Mouse (Mus musculus) Patski (cell line): ENCODE results near the gene Hmgn3. TPM values are rescaled to one million over a fixed set of nuclear protein-coding genes. Genes with fewer than 3 reads are reported as not detected.

Experiments used
- ATAC-seq: fragments of 100-300 bp; one replicate; pipeline ENCODE4 v1.8.0; 2021
- CTCF ChIA-PET: fragments of 350-600 bp; sonication (Branson Sonifier 250); formaldehyde crosslinking; loops from one replicate; lab custom pipeline; 2022; ENCODE audit warnings: inconsistent platforms; lab: Charles Lee
- POLR2A ChIA-PET: fragments of 350-600 bp; sonication (Branson Sonifier 250); formaldehyde crosslinking; loops from one replicate; lab custom pipeline; 2022; ENCODE audit warnings: antibody characterized with exemption, inconsistent platforms; lab: Charles Lee
- DNase-seq: peaks from one replicate; pipeline ENCODE4 v3.0.0-alpha.2; 2011; ENCODE audit warnings: low read depth, low spot score
- H3K27me3 ChIP-seq: fragments of 371-371 bp; one replicate; pipeline ENCODE4 v1.5.1; 2021
- CTCF ChIP-seq: fragments of 100-300 bp; IDR thresholded peaks from one replicate; pipeline ENCODE4 v1.5.1; 2021
- in situ Hi-C: fragments of 300-500 bp; cut with MboI; formaldehyde crosslinking; loops from 3 replicates; pipeline ENCODE4 v1.11.1; 2018; ENCODE audit warnings: low pct_unique_long_range_greater_than_20kb, mixed read lengths
- polyA plus RNA-seq: library from polyadenylated mRNA; unstranded; gene quantifications from one replicate; pipeline ENCODE4 v1.2.3, GENCODE M21; 2021

Hmgn3 gene
- polyA plus RNA-seq, 1 experiment from 2014 or later, result 90.4 TPM

DNA sequence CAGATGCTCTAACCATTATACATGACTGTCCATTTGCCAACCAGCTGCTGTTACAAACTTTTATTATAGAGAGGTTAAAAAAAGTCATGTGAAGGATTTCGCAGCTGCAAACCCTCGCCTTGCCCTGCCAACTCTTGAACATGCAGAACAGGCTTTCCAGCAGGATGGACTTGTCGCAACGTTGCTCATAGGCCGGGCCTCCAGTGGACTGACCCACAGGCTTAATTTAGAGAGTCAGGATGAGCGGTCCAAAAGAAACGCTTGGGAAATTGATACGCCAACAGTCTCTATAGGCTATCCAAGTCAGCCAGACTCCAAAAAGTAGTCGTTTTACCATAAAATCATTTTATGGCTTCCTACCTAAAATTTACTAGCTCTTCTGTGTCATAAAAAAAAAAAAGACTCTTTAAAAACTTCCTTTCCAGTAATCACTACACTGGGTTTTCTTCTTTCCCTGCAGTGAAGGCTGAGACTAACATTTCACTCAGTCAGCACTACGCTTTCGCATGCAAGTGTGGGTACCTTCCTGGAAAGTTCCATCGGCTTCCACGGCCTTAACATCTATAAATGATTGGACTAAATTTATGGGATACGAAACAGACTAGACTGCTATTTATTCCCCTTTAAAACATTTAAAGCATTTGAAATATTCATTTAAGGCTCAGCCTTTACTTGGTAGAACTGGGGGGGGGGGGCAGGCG lies 29.6 kb downstream of the Hmgn3 start:
- no peak for DNase-seq
- no peak for ATAC-seq
- no peak for TF ChIP-seq CTCF
- CTCF ChIA-PET, result no interaction called here
- H3K27me3 ChIP-seq, result no peaks in the 10 kb centered on the region
- POLR2A ChIA-PET, result no interaction called here
- in situ Hi-C loops, result no loop called here

DNA sequence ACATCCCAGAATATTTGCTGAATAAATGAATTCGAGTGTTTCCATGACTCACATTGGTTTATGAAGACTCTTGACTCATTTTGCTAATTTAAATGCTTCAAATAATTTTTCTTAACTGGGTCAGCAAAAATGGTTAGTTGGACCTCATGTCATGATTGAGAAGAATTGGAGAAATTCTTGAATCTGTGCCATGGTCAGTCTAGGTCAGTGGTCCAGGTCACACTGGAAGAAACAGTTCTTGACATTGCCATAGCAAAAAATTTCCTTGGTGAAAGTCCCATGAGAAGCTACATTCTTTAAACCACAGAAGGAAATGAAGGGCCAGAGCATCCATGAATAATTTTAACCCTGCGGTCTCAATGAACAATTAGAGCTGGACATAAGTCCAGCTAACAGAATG lies 30.8 kb downstream of the Hmgn3 start:
- in situ Hi-C loops, result no loop called here
- ATAC-seq (no peak), DNase-seq (no peak)
- POLR2A ChIA-PET, result no interaction called here
- no peak for TF ChIP-seq CTCF
- CTCF ChIA-PET, result interaction anchor here (2.0 kb wide), 1 partner anchor 39 kb away, joined by 5 read pairs; no protein-coding TSS in a partner anchor
- H3K27me3 ChIP-seq, result no peaks in the 10 kb centered on the region

DNA sequence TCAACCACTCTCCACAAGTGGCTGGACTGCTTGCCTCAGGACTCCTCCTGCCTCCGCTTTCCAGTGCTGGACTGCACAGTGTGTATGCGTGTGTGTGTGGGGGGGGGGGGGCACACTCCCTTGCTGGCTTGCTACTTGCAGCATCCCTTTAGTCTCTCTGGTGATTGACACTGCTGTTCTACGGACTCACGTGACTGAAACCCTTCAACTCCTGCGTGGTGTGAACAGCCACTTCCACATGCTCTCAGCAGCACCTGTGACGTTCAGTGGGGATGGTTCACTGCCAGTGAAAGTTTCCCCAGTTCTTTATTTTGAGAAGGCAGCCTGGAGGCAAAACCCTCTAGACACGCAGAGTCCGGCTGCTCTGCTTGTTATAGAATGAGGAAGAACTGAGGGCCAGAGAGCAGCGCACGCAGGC lies 32.7 kb downstream of the Hmgn3 start:
- POLR2A ChIA-PET, result interaction anchor here (0.5 kb wide), 1 partner anchor 139 kb away, joined by 3 read pairs; the partner anchor contains the start of gene Phip
- no peak for ATAC-seq
- CTCF ChIA-PET, result interaction anchor here (1.5 kb wide), 1 partner anchor 267 kb away, joined by 3 read pairs; no protein-coding TSS in a partner anchor

DNA sequence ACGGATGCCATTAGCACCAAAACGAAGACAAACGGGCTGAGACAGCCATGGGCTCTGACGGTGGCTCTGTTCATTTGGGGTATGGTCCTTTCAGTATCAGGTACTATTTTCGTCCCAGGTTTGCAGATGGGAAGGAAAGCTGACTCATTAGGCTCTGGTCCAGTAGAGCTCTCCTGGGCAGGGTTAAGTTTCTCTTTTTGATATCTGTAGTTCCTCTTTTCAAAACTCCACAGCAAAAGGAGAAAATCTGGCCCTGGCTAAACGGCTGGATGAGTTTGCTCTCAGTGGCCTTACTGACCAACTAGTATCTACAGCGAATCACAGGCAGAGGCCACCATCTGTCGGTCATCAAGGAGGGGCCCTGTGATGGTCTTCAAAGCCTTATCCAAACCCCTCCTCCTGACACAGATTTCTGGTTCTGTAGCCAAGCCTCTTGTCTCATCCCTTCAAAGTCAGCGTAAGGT lies 34.1 kb downstream of the Hmgn3 start:
- ChIA-PET POLR2A (no interaction called here), CTCF (interaction anchor here (1.0 to 1.1 kb wide), 2 partner anchors 13 to 51 kb away, joined by 3 read pairs; no protein-coding TSS in a partner anchor)
- DNase-seq (no peak), ATAC-seq (no peak)
- no peak for TF ChIP-seq CTCF
- H3K27me3 ChIP-seq, result no peaks in the 10 kb centered on the region
- in situ Hi-C loops, result no loop called here

More for the DNA sequence above, 32.7 kb downstream of the Hmgn3 start:
- no peaks in the 10 kb centered on the region for H3K27me3 ChIP-seq
- DNase-seq, result no peak
- in situ Hi-C loops, result no loop called here
- TF ChIP-seq CTCF, result no peak

DNA sequence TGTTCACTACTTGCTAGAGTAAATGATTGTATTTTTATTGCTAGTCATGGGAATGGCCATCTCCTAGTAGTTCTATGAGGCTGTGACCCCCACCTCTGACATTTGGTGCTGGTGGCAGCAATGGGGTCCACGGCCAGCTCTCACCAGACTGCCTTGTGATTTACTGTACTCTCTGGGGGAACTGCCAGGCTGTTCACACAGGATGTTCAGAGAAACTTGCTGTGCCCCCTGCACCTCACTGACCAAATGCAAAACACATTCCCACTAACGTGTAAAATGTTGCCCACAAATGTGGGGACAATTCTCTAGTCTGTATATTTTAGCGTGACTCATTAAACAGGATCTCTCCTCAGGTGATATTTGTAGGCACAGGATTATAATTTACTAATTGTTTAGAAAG lies 34.7 kb downstream of the Hmgn3 start:
- no peak for TF ChIP-seq CTCF
- no peaks in the 10 kb centered on the region for H3K27me3 ChIP-seq
- in situ Hi-C loops, result no loop called here
- ChIA-PET POLR2A (no interaction called here), CTCF (interaction anchor here (1.0 to 1.4 kb wide), 3 partner anchors 10 to 51 kb away, joined by 3 read pairs; no protein-coding TSS in a partner anchor)
- no peak for DNase-seq
- no peak for ATAC-seq

DNA sequence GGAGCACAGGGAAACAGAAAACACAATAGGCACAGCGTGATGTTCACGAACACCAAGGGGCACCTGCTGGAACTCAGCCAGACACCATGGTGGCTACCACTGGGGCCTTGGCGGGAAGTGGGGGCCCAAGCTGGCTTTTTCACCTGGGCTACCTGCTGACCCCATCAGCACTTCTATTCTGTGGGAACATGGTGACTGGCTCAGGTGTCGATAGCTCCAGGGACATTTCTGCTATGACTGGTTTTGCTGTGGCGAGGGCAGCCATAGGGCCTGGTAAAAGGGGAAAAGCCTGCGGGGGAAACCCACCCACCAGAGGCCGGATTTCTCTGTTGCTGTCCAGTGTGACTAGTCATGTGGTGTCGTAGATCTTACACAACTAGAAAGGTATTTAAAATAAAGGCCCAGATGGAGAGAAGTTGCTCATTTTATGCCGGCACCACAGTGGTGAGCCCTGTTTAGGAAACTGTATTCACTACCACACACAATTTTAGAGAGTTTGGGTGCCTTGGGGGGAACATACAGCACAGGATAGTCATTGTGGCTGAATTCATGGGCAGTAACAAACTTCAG lies 35.3 kb downstream of the Hmgn3 start:
- CTCF ChIA-PET, result interaction anchor here (1.0 to 1.4 kb wide), 3 partner anchors 10 to 50 kb away, joined by 3 read pairs; no protein-coding TSS in a partner anchor
- no peak for DNase-seq
- TF ChIP-seq CTCF, result no peak
- in situ Hi-C loops, result no loop called here
- no peaks in the 10 kb centered on the region for H3K27me3 ChIP-seq
- ATAC-seq, result no peak
- POLR2A ChIA-PET, result no interaction called here

DNA sequence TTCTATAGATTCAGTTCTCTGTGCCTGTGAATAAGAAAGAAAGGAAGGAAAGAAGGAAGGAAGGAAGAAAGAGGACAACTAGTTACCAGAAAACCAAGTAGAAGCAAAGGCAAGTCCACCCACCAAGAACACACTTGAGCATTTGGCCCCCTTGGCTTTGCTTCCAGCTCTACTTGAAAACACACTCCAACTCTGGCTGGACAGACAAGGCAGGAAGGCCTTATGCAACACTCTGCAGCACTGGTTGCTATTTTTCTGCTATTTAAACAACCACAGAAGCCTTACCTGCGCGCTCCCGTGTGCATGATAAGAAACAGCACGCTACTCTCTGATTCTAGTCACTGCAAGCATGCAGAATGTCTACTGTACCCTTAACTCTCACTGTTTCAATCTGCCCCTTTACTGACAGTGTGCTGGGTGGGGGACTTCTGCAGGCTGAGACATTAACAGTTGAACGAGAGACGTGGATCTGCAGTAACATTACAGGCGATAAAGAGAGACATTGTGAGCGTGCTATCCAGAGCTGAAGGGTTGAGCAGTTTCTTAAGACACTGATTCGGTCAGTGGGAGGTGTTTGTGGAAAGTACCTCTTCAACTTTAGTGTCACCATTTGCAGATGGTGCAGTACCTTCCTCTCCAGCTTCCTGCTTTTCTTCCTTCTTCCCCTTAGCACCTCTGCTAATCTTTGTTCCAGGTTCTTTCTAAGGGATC lies 35.9 kb downstream of the Hmgn3 start:
- CTCF ChIA-PET, result interaction anchor here (0.8 to 1.4 kb wide), 2 partner anchors 10 to 11 kb away, joined by 3 read pairs; no protein-coding TSS in a partner anchor
- in situ Hi-C loops, result no loop called here
- ATAC-seq (no peak), DNase-seq (no peak)
- no peak for TF ChIP-seq CTCF
- H3K27me3 ChIP-seq, result no peaks in the 10 kb centered on the region
- POLR2A ChIA-PET, result no interaction called here

DNA sequence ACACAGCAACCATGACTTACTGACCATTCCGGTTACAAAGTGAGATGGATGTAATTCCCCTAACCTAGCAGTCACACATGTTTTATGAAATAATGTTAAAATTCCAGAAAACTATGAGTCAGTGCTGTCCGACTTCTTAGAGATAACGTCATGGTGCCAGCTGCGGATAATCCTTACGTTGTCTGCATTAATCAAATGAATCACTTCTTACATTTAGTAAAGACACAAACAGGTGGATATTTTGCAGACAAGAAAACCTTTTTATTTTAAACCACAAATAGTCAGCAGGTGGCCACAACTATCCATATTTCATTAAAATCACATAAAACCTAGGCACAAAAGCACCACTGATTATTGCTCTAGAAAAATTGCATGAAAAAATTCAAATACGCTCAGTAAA lies 36.8 kb downstream of the Hmgn3 start:
- CTCF ChIA-PET, result interaction anchor here (0.8 kb wide), 1 partner anchor 9 kb away, joined by 3 read pairs; no protein-coding TSS in a partner anchor

DNA sequence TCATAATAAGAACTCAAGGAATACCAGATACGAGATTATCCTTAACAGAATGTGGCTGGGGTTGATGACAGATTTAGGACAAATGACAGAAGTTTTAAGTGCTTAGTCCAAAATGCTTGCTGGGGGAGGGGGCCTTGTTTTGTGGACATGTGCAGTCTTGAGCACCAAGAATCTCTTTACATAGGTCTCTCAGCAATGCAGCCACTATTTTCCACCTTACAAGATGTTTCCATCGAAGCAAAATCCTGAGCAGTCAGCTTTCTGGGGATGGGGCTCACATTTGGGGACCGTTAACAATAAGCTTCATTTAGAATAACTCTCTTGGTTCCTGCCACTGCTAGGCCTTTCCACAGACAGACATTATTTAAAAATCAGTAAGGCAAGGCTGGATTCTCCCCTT lies 37.7 kb downstream of the Hmgn3 start:
- in situ Hi-C loops, result no loop called here
- no peaks in the 10 kb centered on the region for H3K27me3 ChIP-seq
- DNase-seq (no peak), ATAC-seq (no peak)
- ChIA-PET CTCF (interaction anchor here (1.0 kb wide), 1 partner anchor 10 kb away, joined by 3 read pairs; no protein-coding TSS in a partner anchor), POLR2A (no interaction called here)
- TF ChIP-seq CTCF, result no peak

More for the DNA sequence above, 36.8 kb downstream of the Hmgn3 start:
- no peaks in the 10 kb centered on the region for H3K27me3 ChIP-seq
- in situ Hi-C loops, result no loop called here
- no peak for ATAC-seq
- POLR2A ChIA-PET, result no interaction called here
- no peak for TF ChIP-seq CTCF
- DNase-seq, result no peak

DNA sequence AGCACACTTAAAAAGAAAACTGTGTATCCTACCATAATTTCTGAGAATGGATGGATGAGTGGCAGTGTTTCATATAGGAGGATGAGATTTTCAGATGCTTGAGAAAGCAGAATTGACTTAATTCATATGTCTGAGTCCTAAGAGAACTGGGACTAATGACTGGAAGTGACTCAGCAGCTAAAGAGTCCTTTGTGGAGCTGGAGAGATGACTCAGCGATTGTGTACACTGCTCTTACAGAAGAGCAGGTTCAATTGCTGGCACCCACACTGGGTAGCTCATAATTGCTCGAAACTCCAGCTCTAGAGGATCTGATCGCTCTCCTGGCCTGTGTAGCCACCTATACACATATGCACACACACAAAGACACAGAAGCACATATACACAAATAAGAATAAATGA lies 42.7 kb downstream of the Hmgn3 start:
- TF ChIP-seq CTCF, result no peak
- H3K27me3 ChIP-seq, result no peaks in the 10 kb centered on the region
- ChIA-PET POLR2A (no interaction called here), CTCF (interaction anchor here (0.9 kb wide), 1 partner anchor 40 kb away, joined by 3 read pairs; no protein-coding TSS in a partner anchor)
- in situ Hi-C loops, result loop anchor here (5.0 kb wide), 1 partner anchor 126 kb away; the partner anchor contains the start of gene Phip
- peak; percentile 76 for ATAC-seq
- no peak for DNase-seq
